Mouse (Mus musculus): ENCODE measurements around the gene Gpr65.

- TF ChIP-seq POLR2A (IDR thresholded peaks at IDR 0.05; ENCODE audit: low read depth, low read length) (no peak), CTCF (conservative IDR thresholded peaks at IDR 0.05; ENCODE audit: insufficient read depth, insufficient read length, low read depth, low read length) (no peak)
Observed at GRCm38 (mm10) chr12:98311376-98312083, 43.1 kb downstream of the Gpr65 start.
